Mouse (Mus musculus): ENCODE results near the gene Gpbar1.

GRCm38 (mm10) chr1:74275015-74275414 is 3.3 kb upstream of the Gpbar1 start:
- TF ChIP-seq CTCF (IDR thresholded peaks at IDR 0.05; ENCODE audit: low read depth, low read length) (no peak), GATA2 (IDR thresholded peaks at IDR 0.05; ENCODE audit: borderline replicate concordance, low read depth, low read length) (no peak), TAL1 (conservative IDR thresholded peaks at IDR 0.05; ENCODE audit: low read depth, low read length) (no peak), GATA1 (IDR thresholded peaks at IDR 0.05; ENCODE audit: borderline replicate concordance, low read length) (no peak)
